Mouse (Mus musculus): Measurements from ENCODE around the gene Med19. TPM values are rescaled to one million over a fixed set of nuclear protein-coding genes. Genes with fewer than 3 reads are reported as not detected.
"Not testable (repeated sequence)": the region's sequence is repeated elsewhere in the genome, so short reads cannot be mapped to it uniquely, and the experiment has no call there.

Med19 gene
- polyA plus RNA-seq, 1 experiment = 20.4 TPM

DNA sequence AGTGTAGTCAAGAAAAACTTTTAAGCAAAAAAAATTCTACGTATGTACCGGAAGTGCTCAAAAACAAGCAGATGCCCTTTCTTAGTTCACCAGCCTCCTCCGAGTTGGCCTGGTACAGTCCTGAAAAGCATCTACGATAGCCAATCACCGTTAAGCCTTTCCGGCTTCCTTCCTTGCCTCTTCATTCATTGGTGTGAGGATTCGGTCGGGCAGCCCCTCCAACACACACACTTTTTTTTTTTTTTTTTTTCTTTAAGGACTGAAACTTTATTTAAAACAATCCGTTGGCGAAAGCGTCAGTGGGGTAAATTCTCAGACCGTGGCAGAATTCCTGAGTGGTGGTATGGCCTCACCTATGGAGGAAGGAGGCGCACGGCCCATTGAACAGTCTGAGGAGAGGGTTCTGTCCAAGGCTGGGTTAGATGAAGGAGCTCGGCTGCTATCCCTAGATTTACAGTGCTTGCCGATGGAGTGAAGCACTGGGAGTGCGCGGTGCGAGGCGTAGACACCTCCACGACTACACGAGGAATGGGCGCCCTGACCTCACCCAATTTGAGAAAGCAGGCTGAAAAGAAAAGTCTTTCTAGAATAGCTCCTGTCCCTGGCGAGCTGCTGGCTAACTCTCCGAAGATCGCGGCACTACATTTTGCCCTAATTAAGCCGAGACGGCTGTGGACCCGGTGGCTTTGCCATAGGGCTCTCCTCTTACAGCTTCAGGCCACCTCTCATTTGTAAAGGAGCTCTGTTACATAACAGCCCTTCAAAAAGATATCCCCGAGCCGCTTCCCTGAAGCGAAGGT, 37.6 kb downstream of the Med19 start:
- Histone ChIP-seq H3K27ac (ENCODE audit: insufficient read depth, low read depth, low read length) (peak overlapping the region; percentile 74), H3K4me1 (ENCODE audit: control insufficient read depth, insufficient read depth, low read length) (peaks cover 8% of the 10 kb centered on the region), H3K4me3 (ENCODE audit: insufficient read depth, low read length) (peak overlapping the region; percentile 84)
- TF ChIP-seq POLR2A (IDR thresholded peaks at IDR 0.05; ENCODE audit: borderline replicate concordance, low read depth, low read length) (no peak), CTCF (IDR thresholded peaks at IDR 0.05; ENCODE audit: low read depth, low read length) (no peak)

DNA sequence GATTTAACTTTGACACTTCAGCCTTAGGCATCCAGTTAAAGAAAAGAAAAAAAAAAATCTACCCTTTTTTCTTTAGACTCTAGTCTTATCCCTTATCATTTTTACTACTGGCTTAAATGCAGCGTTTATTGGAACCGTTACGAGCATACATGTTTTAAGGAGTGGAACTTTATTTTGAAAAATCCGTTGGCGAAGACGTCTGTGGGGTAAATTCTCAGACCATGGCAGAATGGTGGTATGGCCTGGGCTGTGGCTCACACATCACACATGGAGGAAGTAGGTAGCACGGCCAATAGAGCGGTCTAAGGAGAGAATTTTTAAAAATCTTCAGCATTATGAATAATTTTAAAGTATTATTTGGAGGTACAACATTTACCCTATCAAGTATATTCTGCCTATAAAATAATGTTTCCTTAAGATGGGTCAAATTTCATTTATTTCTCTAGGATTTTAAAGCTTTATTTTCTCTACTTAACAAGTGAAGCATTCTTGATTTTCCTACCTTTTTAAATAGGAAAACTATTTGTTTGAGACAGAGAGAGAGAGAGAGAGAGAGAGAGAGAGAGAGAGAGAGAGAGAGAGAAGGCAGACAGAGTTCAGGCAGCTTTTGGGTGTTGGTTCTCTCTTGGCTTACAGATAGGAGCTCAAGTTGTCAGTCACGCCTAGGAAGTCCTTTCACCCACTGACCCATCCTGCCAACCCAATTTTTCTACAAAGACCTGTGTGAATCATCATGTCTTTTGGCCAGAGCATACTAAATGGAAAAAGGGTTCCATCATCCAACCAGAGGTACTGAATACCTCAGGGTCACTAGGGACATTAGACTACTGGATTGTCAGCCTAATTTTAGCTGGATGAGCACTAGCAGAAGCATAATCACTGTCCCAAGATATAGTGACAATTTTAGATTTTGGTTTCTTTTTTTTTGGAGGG, 38.5 kb downstream of the Med19 start:
- H3K27ac ChIP-seq (ENCODE audit: insufficient read depth, low read depth, low read length) = peak overlapping the region; percentile 66
- H3K4me1 ChIP-seq (ENCODE audit: control insufficient read depth, insufficient read depth, low read length) = peaks cover 8% of the 10 kb centered on the region
- peak overlapping the region; percentile 84 for H3K4me3 ChIP-seq (ENCODE audit: insufficient read depth, low read length)
- TF ChIP-seq POLR2A (IDR thresholded peaks at IDR 0.05; ENCODE audit: borderline replicate concordance, low read depth, low read length) (no peak), CTCF (IDR thresholded peaks at IDR 0.05; ENCODE audit: low read depth, low read length) (no peak)

GRCm38 (mm10) chr2:84717357-84717756, 39.2 kb downstream of the Med19 start:
- H3K4me3 ChIP-seq (ENCODE audit: insufficient read depth, low read length) = no peak overlapping the region
- H3K27ac ChIP-seq (ENCODE audit: insufficient read depth, low read depth, low read length) = no peak overlapping the region
- peaks cover 8% of the 10 kb centered on the region for H3K4me1 ChIP-seq (ENCODE audit: control insufficient read depth, insufficient read depth, low read length)
- no peak for TF ChIP-seq POLR2A (IDR thresholded peaks at IDR 0.05; ENCODE audit: borderline replicate concordance, low read depth, low read length)
- no peak for TF ChIP-seq CTCF (IDR thresholded peaks at IDR 0.05; ENCODE audit: low read depth, low read length)

GRCm38 (mm10) chr2:84720718-84721117, 42.5 kb downstream of the Med19 start:
- TF ChIP-seq CTCF (IDR thresholded peaks at IDR 0.05; ENCODE audit: low read depth, low read length) = no peak
- Histone ChIP-seq H3K4me1 (ENCODE audit: control insufficient read depth, insufficient read depth, low read length) (peaks cover 10% of the 10 kb centered on the region), H3K4me3 (ENCODE audit: insufficient read depth, low read length) (no peak overlapping the region), H3K27ac (ENCODE audit: insufficient read depth, low read depth, low read length) (no peak overlapping the region)

- TF ChIP-seq CTCF (IDR thresholded peaks at IDR 0.05; ENCODE audit: low read depth, low read length) (no peak), POLR2A (IDR thresholded peaks at IDR 0.05; ENCODE audit: borderline replicate concordance, low read depth, low read length) (no peak)
- H3K27ac ChIP-seq (ENCODE audit: insufficient read depth, low read depth, low read length) = no peak overlapping the region
- no peak overlapping the region for H3K4me3 ChIP-seq (ENCODE audit: insufficient read depth, low read length)
- peaks cover 14% of the 10 kb centered on the region for H3K4me1 ChIP-seq (ENCODE audit: control insufficient read depth, insufficient read depth, low read length)
Observed at GRCm38 (mm10) chr2:84721182-84721581, 43.0 kb downstream of the Med19 start.

DNA sequence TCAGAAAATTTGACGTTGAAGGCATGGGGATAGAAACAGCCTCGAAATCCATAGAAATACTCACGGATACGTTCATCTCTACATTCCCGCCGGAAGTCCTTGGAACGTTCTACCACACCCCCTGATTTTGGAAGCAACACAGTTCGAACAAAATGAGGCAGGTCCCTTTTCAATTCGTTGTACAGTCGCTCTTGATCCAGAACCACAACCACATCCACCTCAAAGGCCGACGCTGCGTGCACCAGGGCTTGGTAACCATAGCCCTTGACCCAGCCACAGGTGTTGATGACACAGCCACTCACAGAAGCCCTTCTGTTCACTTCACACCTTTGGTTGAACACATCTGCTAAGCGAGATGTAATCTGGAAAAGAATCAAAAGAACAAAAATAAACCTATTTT, 45.7 kb downstream of the Med19 start:
- no peak overlapping the region for H3K4me3 ChIP-seq (ENCODE audit: insufficient read depth, low read length)

GRCm38 (mm10) chr2:84725770-84726169, 47.6 kb downstream of the Med19 start:
- Histone ChIP-seq H3K4me1 (ENCODE audit: control insufficient read depth, insufficient read depth, low read length) (peaks cover 9% of the 10 kb centered on the region), H3K27ac (ENCODE audit: insufficient read depth, low read depth, low read length) (no peak overlapping the region), H3K4me3 (ENCODE audit: insufficient read depth, low read length) (peak overlapping the region; percentile 68)
- no peak for TF ChIP-seq POLR2A (IDR thresholded peaks at IDR 0.05; ENCODE audit: borderline replicate concordance, low read depth, low read length)
- no peak for TF ChIP-seq CTCF (IDR thresholded peaks at IDR 0.05; ENCODE audit: low read depth, low read length)

More for the DNA sequence above, 45.7 kb downstream of the Med19 start:
- Histone ChIP-seq H3K27ac (ENCODE audit: insufficient read depth, low read depth, low read length) (no peak overlapping the region), H3K4me1 (ENCODE audit: control insufficient read depth, insufficient read depth, low read length) (peaks cover 9% of the 10 kb centered on the region)
- TF ChIP-seq POLR2A (IDR thresholded peaks at IDR 0.05; ENCODE audit: borderline replicate concordance, low read depth, low read length) (no peak), CTCF (IDR thresholded peaks at IDR 0.05; ENCODE audit: low read depth, low read length) (no peak)

GRCm38 (mm10) chr2:84726716-84727115, 48.5 kb downstream of the Med19 start:
- H3K4me1 ChIP-seq (ENCODE audit: control insufficient read depth, insufficient read depth, low read length) = peaks cover 9% of the 10 kb centered on the region
- H3K4me3 ChIP-seq (ENCODE audit: insufficient read depth, low read length) = peak overlapping the region; percentile 68
- no peak overlapping the region; the same call in 1 of the 2 replicates for H3K27ac ChIP-seq (ENCODE audit: insufficient read depth, low read depth, low read length)
- TF ChIP-seq CTCF (IDR thresholded peaks at IDR 0.05; ENCODE audit: low read depth, low read length) (no peak), POLR2A (IDR thresholded peaks at IDR 0.05; ENCODE audit: borderline replicate concordance, low read depth, low read length) (no peak)

DNA sequence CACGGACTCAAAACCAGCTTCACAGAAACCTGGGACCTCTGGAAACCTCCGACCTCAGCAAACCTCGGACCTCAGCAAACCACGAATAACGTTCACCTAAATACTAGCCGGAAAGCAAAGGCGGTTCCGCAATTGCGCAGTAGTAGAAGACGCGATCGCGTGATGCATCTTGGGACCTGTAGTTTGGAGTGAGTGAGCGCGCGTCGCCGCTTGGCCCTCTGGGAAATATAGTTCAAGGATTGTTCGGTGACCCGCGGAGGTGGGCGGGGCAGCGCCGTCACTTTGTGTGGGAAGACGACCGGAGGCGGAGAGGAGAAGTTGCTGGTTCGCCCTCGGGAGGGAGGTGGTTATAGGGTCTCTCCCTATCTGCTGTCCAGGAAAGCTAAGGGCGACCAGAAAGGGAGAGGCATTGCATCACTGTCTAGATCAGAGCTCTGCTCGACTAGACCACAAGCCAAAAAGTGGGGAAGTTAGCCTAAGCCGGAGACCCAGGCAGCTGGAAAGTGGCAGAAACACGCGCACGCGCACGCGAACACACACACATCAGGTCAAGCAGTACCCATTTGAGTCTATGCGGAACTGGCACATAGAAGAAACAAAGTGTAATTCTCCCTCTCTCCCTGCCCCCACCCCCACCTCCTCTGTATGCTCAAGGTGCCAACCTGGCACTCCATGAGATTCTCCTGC, 49.1 kb downstream of the Med19 start, which contains the start of gene Clp1:
TSS of gene Clp1 (minus strand) at position 179 of the 687 bp plus-strand sequence.
- Histone ChIP-seq H3K27ac (ENCODE audit: insufficient read depth, low read depth, low read length) (peak within 1 kb of the TSS; percentile 89), H3K4me1 (ENCODE audit: control insufficient read depth, insufficient read depth, low read length) (peaks cover 9% of the 10 kb centered on the region), H3K4me3 (ENCODE audit: insufficient read depth, low read length) (peak within 1 kb of the TSS; percentile 68)
- TF ChIP-seq CTCF (IDR thresholded peaks at IDR 0.05; ENCODE audit: low read depth, low read length) = no peak
- no peak; the same call in 1 of the 2 replicates for TF ChIP-seq POLR2A (IDR thresholded peaks at IDR 0.05; ENCODE audit: borderline replicate concordance, low read depth, low read length)

DNA sequence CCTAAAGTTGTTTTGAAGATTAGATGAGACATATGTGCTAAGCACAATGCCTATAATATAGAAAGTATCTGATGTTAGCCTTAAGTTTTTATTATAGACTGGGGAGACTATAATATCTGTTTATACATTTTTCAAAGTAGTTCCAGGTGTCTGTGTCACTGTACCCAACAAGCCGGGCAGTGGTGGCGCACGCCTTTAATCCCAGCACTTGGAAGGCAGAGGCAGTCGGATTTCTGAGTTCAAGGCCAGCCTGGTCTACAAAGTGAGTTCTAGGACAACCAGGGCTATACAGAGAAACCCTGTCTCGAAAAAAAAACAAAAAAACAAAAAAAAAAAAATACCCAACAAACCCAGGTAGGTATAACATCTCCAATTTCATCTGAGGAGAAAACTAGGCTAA, 50.0 kb downstream of the Med19 start:
- H3K4me3 ChIP-seq (ENCODE audit: insufficient read depth, low read length); H3K27ac ChIP-seq (ENCODE audit: insufficient read depth, low read depth, low read length): not testable (repeated sequence)
- H3K4me1 ChIP-seq (ENCODE audit: control insufficient read depth, insufficient read depth, low read length) = peaks cover 10% of the 10 kb centered on the region
